In the genomic region with DNA sequence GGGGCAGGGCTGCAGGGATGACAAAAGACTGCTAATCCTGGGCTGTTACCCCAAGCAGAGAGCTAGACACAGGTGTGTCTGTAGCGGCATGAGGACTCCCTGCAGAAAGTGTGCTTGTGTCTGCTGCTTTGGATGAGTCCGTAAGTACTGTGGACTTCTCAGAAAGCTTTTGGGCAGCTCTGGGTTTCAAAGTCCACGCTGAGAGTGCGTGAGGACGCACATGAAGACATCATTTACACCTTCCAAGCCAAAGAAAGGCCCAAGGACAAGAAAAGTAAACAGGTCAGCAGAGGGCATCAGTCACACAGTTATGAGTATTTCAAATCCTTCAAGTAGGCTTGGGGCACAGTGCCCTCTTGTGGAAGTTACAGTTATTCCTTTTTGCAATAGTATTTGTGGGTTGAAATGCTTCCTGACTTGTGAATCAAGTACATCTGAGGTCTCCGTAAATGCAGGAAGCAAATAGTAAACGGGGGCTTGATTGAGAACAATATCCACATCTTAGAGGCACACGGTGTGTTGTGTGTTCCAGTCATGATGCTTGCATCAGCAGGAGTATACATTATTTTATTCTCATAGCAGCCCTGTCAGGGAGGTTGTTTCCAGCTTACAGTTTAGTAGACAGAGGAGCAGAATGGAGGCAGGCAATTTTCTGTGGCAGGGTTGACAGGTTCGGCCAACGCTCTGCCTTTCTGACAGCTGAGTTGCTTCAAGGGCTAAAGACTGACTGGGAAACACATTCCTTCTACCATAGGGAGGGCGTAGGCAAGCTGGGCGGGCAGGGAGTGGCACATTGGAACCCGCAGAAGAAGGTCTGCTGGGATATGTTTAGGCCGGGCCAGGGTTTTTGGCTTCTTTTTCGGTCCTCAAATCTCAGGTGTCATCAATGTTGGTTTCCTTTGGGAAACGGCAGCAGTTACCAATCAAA, we compare ENCODE assay signal across 8 mouse cellular contexts. TPM values are rescaled to one million over a fixed set of nuclear protein-coding genes. Genes with fewer than 3 reads are reported as not detected.
A peak's percentile ranks its signal among the peaks of the same experiment; 100 is the strongest.
DNase-seq lines count a peak whose midpoint lies in the region; ATAC-seq and TF ChIP-seq lines count a peak whose summit lies in the region.

No protein-coding gene starts in this region.

- DNase-seq in A20 (ENCODE audit: low read depth, low spot score): peak; percentile 88
- DNase-seq in adrenal gland, postnatal 36 days: peak; percentile 69 to 77
- peak; percentile 63 to 68 for DNase-seq in heart, adult 2 months
- DNase-seq in kidney, adult 9 months: peak; percentile 89
- peak; percentile 76 to 85 for DNase-seq in spleen, postnatal 36 days (ENCODE audit: low spot score in 2 of 2)

- no peaks in the 10 kb centered on the region for H3K79me2 ChIP-seq in heart, adult 2 months (replicated peaks; ENCODE audit: control insufficient read depth, insufficient read depth, low read length)

- no peak overlapping the region for H3K4me2 ChIP-seq in embryonic facial prominence, embryonic 13.5 days
- no peak overlapping the region for H3K4me2 ChIP-seq in limb, embryonic 15.5 days

- no peaks in the 10 kb centered on the region for H3K9me3 ChIP-seq in embryonic facial prominence, embryonic 13.5 days
- H3K9me3 ChIP-seq in limb, embryonic 15.5 days: no peaks in the 10 kb centered on the region

- ATAC-seq in embryonic facial prominence, embryonic 13.5 days (ENCODE audit: insufficient number of reproducible peaks, insufficient read depth, low FRiP score, low TSS enrichment, low read depth): no peak
- ATAC-seq in limb, embryonic 15.5 days (ENCODE audit: insufficient number of reproducible peaks, low FRiP score, low TSS enrichment, low read depth): no peak
- ATAC-seq in monocyte, adult 5-6 weeks (replicated peaks; ENCODE audit: insufficient number of reproducible peaks, low FRiP score, low TSS enrichment, poor library complexity, severe bottlenecking): peak; percentile 82

- peaks cover 54% of the 10 kb centered on the region for H3K4me1 ChIP-seq in embryonic facial prominence, embryonic 13.5 days
- H3K4me1 ChIP-seq in heart, adult 2 months (ENCODE audit: control insufficient read depth, insufficient read depth, low read length): peaks cover 1% of the 10 kb centered on the region; the same call in 1 of the 2 replicates
- H3K4me1 ChIP-seq in limb, embryonic 15.5 days: peaks cover 44% of the 10 kb centered on the region

- H3K27me3 ChIP-seq in embryonic facial prominence, embryonic 13.5 days: no peaks in the 10 kb centered on the region
- H3K27me3 ChIP-seq in heart, adult 2 months (ENCODE audit: control insufficient read depth, insufficient read depth, low read length): no peaks in the 10 kb centered on the region
- no peaks in the 10 kb centered on the region for H3K27me3 ChIP-seq in limb, embryonic 15.5 days

- H3K27ac ChIP-seq in embryonic facial prominence, embryonic 13.5 days: peak overlapping the region; percentile 81
- H3K27ac ChIP-seq in heart, adult 2 months: no peak overlapping the region; the same call in 1 of the 2 replicates
- H3K27ac ChIP-seq in limb, embryonic 15.5 days: peak overlapping the region; percentile 73

- intact Hi-C loops in heart, adult 2 months (cut with DNase I): loop anchor here (2.0 to 10.0 kb wide), 5 partner anchors 61 to 688 kb away; a partner anchor contains a TSS

- H3K36me3 ChIP-seq in embryonic facial prominence, embryonic 13.5 days: peaks cover 4% of the 10 kb centered on the region; the same call in 1 of the 2 replicates
- no peaks in the 10 kb centered on the region for H3K36me3 ChIP-seq in heart, adult 2 months (ENCODE audit: control insufficient read depth, insufficient read depth, low read length)
- H3K36me3 ChIP-seq in limb, embryonic 15.5 days: no peaks in the 10 kb centered on the region

- H3K9ac ChIP-seq in embryonic facial prominence, embryonic 13.5 days: peak overlapping the region; percentile 52; the same call in 1 of the 2 replicates
- no peak overlapping the region for H3K9ac ChIP-seq in heart, adult 2 months (ENCODE audit: low read depth, low read length)
- H3K9ac ChIP-seq in limb, embryonic 15.5 days: no peak overlapping the region

- WGBS in embryonic facial prominence, embryonic 13.5 days: 27% methylated on average over 16 of the region's 16 CpGs
- 43% methylated on average over 16 of the region's 16 CpGs for WGBS in heart, adult 2 months
- WGBS in limb, embryonic 15.5 days: 38% methylated on average over 16 of the region's 16 CpGs

- TF ChIP-seq EP300 in heart, adult 2 months (IDR thresholded peaks at IDR 0.05; ENCODE audit: insufficient read depth, low read depth, low read length): no peak

- H3K4me3 ChIP-seq in embryonic facial prominence, embryonic 13.5 days: no peak overlapping the region
- H3K4me3 ChIP-seq in heart, adult 2 months: no peak overlapping the region
- H3K4me3 ChIP-seq in limb, embryonic 15.5 days: no peak overlapping the region

- no peak for TF ChIP-seq POLR2A in heart, adult 2 months (IDR thresholded peaks at IDR 0.05; ENCODE audit: insufficient read depth, low read depth, low read length)

- peak; percentile 94 for TF ChIP-seq CTCF in heart, adult 2 months (IDR thresholded peaks at IDR 0.05)

RNA-seq across cellular contexts. Expression of a gene that starts 2.9 kb away (rescaled TPM):
- not detected for total RNA-seq in adrenal gland, postnatal 36 days (2021)
- not detected in 2 replicates for polyA plus RNA-seq in embryonic facial prominence, embryonic 13.5 days (2015; fragmentation: Nextera tagmentation; extraction: Ambion mirVana)
- total RNA-seq in heart, adult 2 months (2021): not detected
- polyA plus RNA-seq in heart, adult 2 months (2012; rRNA removed): not detected in 2 replicates
- not detected in 2 replicates for polyA plus RNA-seq in limb, embryonic 15.5 days (2015; fragmentation: Nextera tagmentation; extraction: Ambion mirVana)
- not detected in 3 replicates for total RNA-seq in monocyte, adult 5-6 weeks (2017)

RNA-seq across cellular contexts. Expression of a gene that starts 7.5 kb away (rescaled TPM):
- total RNA-seq in adrenal gland, postnatal 36 days (2021): 10 to 100 TPM; 18.9 to 24.0 TPM
- polyA plus RNA-seq in embryonic facial prominence, embryonic 13.5 days (2015; fragmentation: Nextera tagmentation; extraction: Ambion mirVana): 50.4 and 51.4 TPM in 2 replicates
- total RNA-seq in heart, adult 2 months (2021): 10 to 100 TPM; 11.3 to 11.5 TPM
- polyA plus RNA-seq in heart, adult 2 months (2012; rRNA removed): 11.6 and 19.7 TPM in 2 replicates
- polyA plus RNA-seq in limb, embryonic 15.5 days (2015; fragmentation: Nextera tagmentation; extraction: Ambion mirVana): 48.2 and 51.4 TPM in 2 replicates
- 24.8 to 30.8 TPM (median 27.2 TPM) in 3 replicates for total RNA-seq in monocyte, adult 5-6 weeks (2017)
